9 mouse cellular contexts compared by ENCODE assay signal in genomic region chr17:30498376-30498719, GRCm38 (mm10).
DNase-seq lines count a peak whose midpoint lies in the region; ATAC-seq and TF ChIP-seq lines count a peak whose summit lies in the region.
"Had no signal": no experiment of that assay in that cellular context is flagged by ENCODE, and none has a peak within 500 bp of the region (broad histone marks: within the 10 kb centered on the region; RNA-seq: fewer than 3 reads in every experiment).

No protein-coding gene starts in this region.

- no peak overlapping the region for H3K4me2 ChIP-seq in intestine, embryonic 16.5 days (ENCODE audit: low read depth, low read length)
- H3K4me2 ChIP-seq in midbrain, embryonic 13.5 days (replicated peaks), result no peak overlapping the region

- no peak for TF ChIP-seq CTCF in gastrocnemius, adult 2 months (IDR thresholded peaks at IDR 0.05)

- no peaks in the 10 kb centered on the region for H3K36me3 ChIP-seq in intestine, embryonic 16.5 days (ENCODE audit: control insufficient read depth, insufficient read depth, low read length)
- 0 out of 2 replicates have a peak, but pooled peaks cover 3% of the 10 kb centered on the region for H3K36me3 ChIP-seq in midbrain, embryonic 13.5 days

- peaks cover 6% of the 10 kb centered on the region; the same call in 1 of the 2 replicates for H3K4me1 ChIP-seq in intestine, embryonic 16.5 days (ENCODE audit: control insufficient read depth, insufficient read depth, low read length)
- H3K4me1 ChIP-seq in midbrain, embryonic 13.5 days (replicated peaks), result peaks cover 33% of the 10 kb centered on the region

- H3K27ac ChIP-seq in gastrocnemius, adult 2 months, result peak overlapping the region; percentile 12
- H3K27ac ChIP-seq in intestine, embryonic 16.5 days (ENCODE audit: low read length), result no peak overlapping the region
- H3K27ac ChIP-seq in midbrain, embryonic 13.5 days, result peak overlapping the region; percentile 64

- ATAC-seq in intestine, embryonic 16.5 days, result peak; percentile 77
- ATAC-seq in midbrain, embryonic 13.5 days, result no peak
- ATAC-seq in monocyte, adult 5-6 weeks (replicated peaks; ENCODE audit: insufficient number of reproducible peaks, low FRiP score, low TSS enrichment, poor library complexity, severe bottlenecking), result no peak

- no peak overlapping the region for H3K4me3 ChIP-seq in gastrocnemius, adult 2 months
- no peak overlapping the region for H3K4me3 ChIP-seq in intestine, embryonic 16.5 days (ENCODE audit: low read length)
- no peak overlapping the region for H3K4me3 ChIP-seq in midbrain, embryonic 13.5 days (replicated peaks)
- H3K4me3 ChIP-seq: megakaryocyte, embryonic 14.5 days had no signal

- H3K9me3 ChIP-seq in intestine, embryonic 16.5 days (ENCODE audit: control insufficient read depth, low read length), result no peaks in the 10 kb centered on the region
- H3K9me3 ChIP-seq in midbrain, embryonic 13.5 days, result no peaks in the 10 kb centered on the region

- intact Hi-C loops in gastrocnemius, adult 2 months (cut with DNase I), result no loop called here

- WGBS in intestine, embryonic 16.5 days, result 35% methylated on average over 6 of the region's 6 CpGs
- 49% methylated on average over 6 of the region's 6 CpGs for WGBS in midbrain, embryonic 13.5 days

- H3K27me3 ChIP-seq in intestine, embryonic 16.5 days (replicated peaks; ENCODE audit: control insufficient read depth, insufficient read depth, low read length), result no peaks in the 10 kb centered on the region
- H3K27me3 ChIP-seq in midbrain, embryonic 13.5 days, result no peaks in the 10 kb centered on the region
- H3K27me3 ChIP-seq: megakaryocyte, embryonic 14.5 days had no signal

- no peak overlapping the region for H3K9ac ChIP-seq in intestine, embryonic 16.5 days (ENCODE audit: low read depth, low read length)
- H3K9ac ChIP-seq in midbrain, embryonic 13.5 days (replicated peaks), result no peak overlapping the region

- peak; percentile 47 for DNase-seq in layer of hippocampus, adult 11-12 months (ENCODE audit: low spot score)
- no peak for DNase-seq in layer of hippocampus, adult 18-20 months (ENCODE audit: low spot score in 2 of 2)
- DNase-seq in adrenal gland, postnatal 10 days, result peak; percentile 75
- DNase-seq in gastrocnemius, adult 2 months, result peak; percentile 87
- DNase-seq in thymus, postnatal 10 days (ENCODE audit: low spot score in 2 of 2), result no peak

Comparison
In these comparisons a context has a peak if more than half of its experiments do, and no peak if none do; other contexts are left out.
1. DNase-seq: peak in layer of hippocampus, adult 11-12 months (single experiment), adrenal gland, postnatal 10 days (single experiment) and gastrocnemius, adult 2 months (single experiment); none in layer of hippocampus, adult 18-20 months (0 of 2) and thymus, postnatal 10 days (0 of 2).